Mouse (Mus musculus) bone marrow, adult 2 months (tissue): ENCODE results near the gene Fam114a2.

ENCODE experiments used
- CTCF ChIP-seq: fragments of 200-500 bp; IDR thresholded peaks from 2 replicates; pipeline ENCODE4 v1.5.1; 2011; ENCODE audit warnings: low read length, control low read depth; ENCODE audit not compliant: control insufficient read depth, insufficient read depth
- POLR2A ChIP-seq: fragments of 200-500 bp; IDR thresholded peaks from 2 replicates; pipeline ENCODE4 v1.6.1; 2011; ENCODE audit warnings: low read depth, mild to moderate bottlenecking, control low read depth, low read length, borderline replicate concordance; ENCODE audit not compliant: control insufficient read depth

GRCm38 (mm10) chr11:57454421-57454820 lies 64.0 kb downstream of the Fam114a2 start:
- TF ChIP-seq CTCF (no peak), POLR2A (no peak)
